Mouse (Mus musculus): ENCODE measurements around the gene 2310033P09Rik. TPM values are rescaled to one million over a fixed set of nuclear protein-coding genes. Genes with fewer than 3 reads are reported as not detected.

Gene 2310033P09Rik
- polyA plus RNA-seq, 1 experiment from 2014 or later: 24.5 TPM

GRCm38 (mm10) chr11:59228122-59228953 is 20.2 kb downstream of the 2310033P09Rik start, which contains the start of gene Arf1:
TSS of gene Arf1 (minus strand) at chr11:59228270.
- Histone ChIP-seq H3K4me1 (ENCODE audit: control insufficient read depth, insufficient read depth, low read length) (peaks cover 32% of the 10 kb centered on the region), H3K27ac (ENCODE audit: low read depth, low read length) (peak within 1 kb of the TSS; percentile 98), H3K9ac (ENCODE audit: low read depth, low read length) (peak within 1 kb of the TSS; percentile 100), H3K4me2 (peak within 1 kb of the TSS; percentile 91), H3K36me3 (ENCODE audit: control insufficient read depth, insufficient read depth, low read length) (no peaks in the 10 kb centered on the region), H3K4me3 (ENCODE audit: low read depth, low read length) (peak within 1 kb of the TSS; percentile 91), H3K9me3 (replicated peaks; ENCODE audit: control insufficient read depth, low read length) (no peaks in the 10 kb centered on the region), H3K27me3 (ENCODE audit: control insufficient read depth, insufficient read depth, low read length) (no peaks in the 10 kb centered on the region)
- ATAC-seq (replicated peaks; ENCODE audit: insufficient number of reproducible peaks, low FRiP score, low TSS enrichment): peak; percentile 94
- WGBS (ENCODE audit: insufficient replicate concordance): 4% methylated on average over 59 of the region's 59 CpGs

DNA sequence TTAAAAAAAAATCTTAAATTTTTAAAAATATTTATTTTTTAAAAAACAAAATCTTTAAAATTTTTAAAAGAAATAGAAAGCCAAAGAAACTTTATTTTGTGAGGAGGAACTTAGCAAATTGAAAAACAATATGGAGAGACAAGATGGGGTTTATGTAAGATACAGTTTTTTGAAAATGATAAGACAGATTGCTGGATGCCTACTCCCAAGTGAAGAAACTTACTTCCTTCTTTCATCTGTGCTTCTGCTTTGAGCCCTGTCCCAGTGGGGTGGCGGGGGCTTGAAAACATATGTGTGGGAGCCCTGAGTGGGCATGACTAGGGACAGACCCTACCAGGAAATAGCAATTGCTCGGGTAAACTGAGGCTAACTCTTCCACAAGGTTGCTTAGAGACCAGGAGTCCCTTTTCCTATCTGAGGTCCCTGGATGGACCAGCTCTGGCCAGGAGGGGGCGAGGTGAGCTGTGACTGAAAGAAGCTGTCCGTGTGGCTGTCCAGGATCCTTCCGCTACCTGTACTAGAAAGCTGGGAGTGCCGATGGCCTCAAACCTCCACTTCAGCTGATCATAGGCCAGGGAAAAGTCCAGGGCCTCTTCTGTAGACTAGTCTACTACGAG is 22.1 kb downstream of the 2310033P09Rik start:
- no peaks in the 10 kb centered on the region for H3K36me3 ChIP-seq (ENCODE audit: control insufficient read depth, insufficient read depth, low read length)
- H3K9ac ChIP-seq (ENCODE audit: low read depth, low read length): no peak overlapping the region
- no peaks in the 10 kb centered on the region for H3K27me3 ChIP-seq (ENCODE audit: control insufficient read depth, insufficient read depth, low read length)
- H3K9me3 ChIP-seq (replicated peaks; ENCODE audit: control insufficient read depth, low read length): no peaks in the 10 kb centered on the region
- no peak overlapping the region for H3K27ac ChIP-seq (ENCODE audit: low read depth, low read length)
- H3K4me1 ChIP-seq (ENCODE audit: control insufficient read depth, insufficient read depth, low read length): peaks cover 15% of the 10 kb centered on the region
- no peak overlapping the region for H3K4me3 ChIP-seq (ENCODE audit: low read depth, low read length)
- ATAC-seq (replicated peaks; ENCODE audit: insufficient number of reproducible peaks, low FRiP score, low TSS enrichment): no peak
- H3K4me2 ChIP-seq: no peak overlapping the region
- WGBS (ENCODE audit: insufficient replicate concordance): 17% methylated on average over 7 of the region's 7 CpGs

DNA sequence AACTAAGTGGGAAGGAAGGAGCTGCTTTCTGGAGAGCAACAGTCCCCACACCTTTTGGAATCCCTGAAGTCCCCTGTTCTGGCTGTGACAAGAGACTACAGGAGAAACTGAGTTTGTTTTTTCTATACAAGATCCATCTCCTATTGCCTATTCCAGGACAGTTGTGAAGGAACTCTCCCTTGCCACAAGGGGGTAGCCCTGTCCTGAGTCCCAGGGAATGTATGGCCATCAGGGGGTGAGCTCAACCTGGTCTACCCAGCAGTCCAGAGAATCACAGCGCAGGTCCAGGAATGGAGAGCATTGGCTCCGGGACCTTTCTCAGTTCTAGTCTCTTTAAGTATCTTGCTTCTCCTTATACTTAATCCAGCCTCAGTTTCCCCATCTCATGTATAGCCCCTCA is 24.7 kb downstream of the 2310033P09Rik start:
- Histone ChIP-seq H3K27ac (ENCODE audit: low read depth, low read length) (no peak overlapping the region), H3K4me3 (ENCODE audit: low read depth, low read length) (no peak overlapping the region), H3K4me1 (ENCODE audit: control insufficient read depth, insufficient read depth, low read length) (0 out of 2 replicates have a peak, but pooled peaks cover 3% of the 10 kb centered on the region), H3K27me3 (ENCODE audit: control insufficient read depth, insufficient read depth, low read length) (peaks cover 3% of the 10 kb centered on the region; the same call in 1 of the 2 replicates), H3K9ac (ENCODE audit: low read depth, low read length) (no peak overlapping the region), H3K9me3 (replicated peaks; ENCODE audit: control insufficient read depth, low read length) (no peaks in the 10 kb centered on the region), H3K4me2 (no peak overlapping the region), H3K36me3 (ENCODE audit: control insufficient read depth, insufficient read depth, low read length) (no peaks in the 10 kb centered on the region)
- 52% methylated on average over 2 of the region's 2 CpGs for WGBS (ENCODE audit: insufficient replicate concordance)
- no peak for ATAC-seq (replicated peaks; ENCODE audit: insufficient number of reproducible peaks, low FRiP score, low TSS enrichment)

- no peaks in the 10 kb centered on the region for H3K9me3 ChIP-seq (replicated peaks; ENCODE audit: control insufficient read depth, low read length)
- H3K36me3 ChIP-seq (ENCODE audit: control insufficient read depth, insufficient read depth, low read length): no peaks in the 10 kb centered on the region
- peaks cover 46% of the 10 kb centered on the region for H3K27me3 ChIP-seq (ENCODE audit: control insufficient read depth, insufficient read depth, low read length)
- peaks cover 7% of the 10 kb centered on the region; the same call in 1 of the 2 replicates for H3K4me1 ChIP-seq (ENCODE audit: control insufficient read depth, insufficient read depth, low read length)
- peak; percentile 67; the same call in 1 of the 2 replicates for ATAC-seq (replicated peaks; ENCODE audit: insufficient number of reproducible peaks, low FRiP score, low TSS enrichment)
- H3K9ac ChIP-seq (ENCODE audit: low read depth, low read length): no peak overlapping the region
- H3K27ac ChIP-seq (ENCODE audit: low read depth, low read length): no peak overlapping the region
- 5% methylated on average over 14 of the region's 15 CpGs for WGBS (ENCODE audit: insufficient replicate concordance)
- no peak overlapping the region for H3K4me2 ChIP-seq
- no peak overlapping the region for H3K4me3 ChIP-seq (ENCODE audit: low read depth, low read length)
Measured at GRCm38 (mm10) chr11:59238525-59239427, 30.7 kb downstream of the 2310033P09Rik start.

GRCm38 (mm10) chr11:59239428-59239785 is 31.3 kb downstream of the 2310033P09Rik start:
- Histone ChIP-seq H3K4me2 (no peak overlapping the region), H3K27ac (ENCODE audit: low read depth, low read length) (no peak overlapping the region), H3K27me3 (ENCODE audit: control insufficient read depth, insufficient read depth, low read length) (peaks cover 53% of the 10 kb centered on the region), H3K4me1 (ENCODE audit: control insufficient read depth, insufficient read depth, low read length) (peaks cover 7% of the 10 kb centered on the region; the same call in 1 of the 2 replicates), H3K36me3 (ENCODE audit: control insufficient read depth, insufficient read depth, low read length) (no peaks in the 10 kb centered on the region), H3K9ac (ENCODE audit: low read depth, low read length) (no peak overlapping the region), H3K4me3 (ENCODE audit: low read depth, low read length) (no peak overlapping the region), H3K9me3 (replicated peaks; ENCODE audit: control insufficient read depth, low read length) (no peaks in the 10 kb centered on the region)
- 64% methylated on average over 4 of the region's 4 CpGs for WGBS (ENCODE audit: insufficient replicate concordance)
- 0 out of 2 replicates have a peak, but pooled peaks have one; percentile 11 for ATAC-seq (replicated peaks; ENCODE audit: insufficient number of reproducible peaks, low FRiP score, low TSS enrichment)

- H3K27ac ChIP-seq (ENCODE audit: low read depth, low read length): no peak overlapping the region
- peaks cover 57% of the 10 kb centered on the region for H3K27me3 ChIP-seq (ENCODE audit: control insufficient read depth, insufficient read depth, low read length)
- H3K36me3 ChIP-seq (ENCODE audit: control insufficient read depth, insufficient read depth, low read length): no peaks in the 10 kb centered on the region
- no peaks in the 10 kb centered on the region for H3K9me3 ChIP-seq (replicated peaks; ENCODE audit: control insufficient read depth, low read length)
- H3K4me1 ChIP-seq (ENCODE audit: control insufficient read depth, insufficient read depth, low read length): peaks cover 7% of the 10 kb centered on the region; the same call in 1 of the 2 replicates
- H3K4me2 ChIP-seq: no peak overlapping the region
- H3K9ac ChIP-seq (ENCODE audit: low read depth, low read length): no peak overlapping the region
- ATAC-seq (replicated peaks; ENCODE audit: insufficient number of reproducible peaks, low FRiP score, low TSS enrichment): no peak
- whole genome bisulfite sequencing (ENCODE audit: insufficient replicate concordance): 68% methylated on average over 4 of the region's 4 CpGs
- H3K4me3 ChIP-seq (ENCODE audit: low read depth, low read length): no peak overlapping the region
Measured at GRCm38 (mm10) chr11:59239796-59240195, 31.7 kb downstream of the 2310033P09Rik start.

DNA sequence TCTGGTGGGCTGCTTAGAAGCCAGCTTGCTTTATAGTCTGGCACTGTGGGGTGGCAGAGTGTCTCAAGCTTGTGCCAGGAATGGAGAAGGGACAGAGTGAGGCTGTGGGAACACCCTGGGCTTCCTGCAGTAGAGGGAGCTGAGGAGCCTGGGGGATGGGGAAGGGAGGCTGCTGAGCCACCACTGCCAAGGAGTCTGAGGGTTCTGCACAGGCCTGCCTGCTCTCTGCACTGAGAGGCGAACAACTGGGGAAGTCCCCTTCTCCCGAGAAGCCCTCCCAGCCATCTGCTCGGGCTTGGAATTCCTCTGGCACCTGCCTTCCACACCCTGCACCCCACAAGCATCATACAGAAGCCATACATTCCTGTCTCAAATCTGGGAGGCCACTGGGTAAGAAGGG is 33.7 kb downstream of the 2310033P09Rik start:
- Histone ChIP-seq H3K4me3 (ENCODE audit: low read depth, low read length) (no peak overlapping the region), H3K27me3 (ENCODE audit: control insufficient read depth, insufficient read depth, low read length) (peaks cover 60% of the 10 kb centered on the region), H3K36me3 (ENCODE audit: control insufficient read depth, insufficient read depth, low read length) (no peaks in the 10 kb centered on the region), H3K9me3 (replicated peaks; ENCODE audit: control insufficient read depth, low read length) (no peaks in the 10 kb centered on the region), H3K9ac (ENCODE audit: low read depth, low read length) (no peak overlapping the region), H3K27ac (ENCODE audit: low read depth, low read length) (no peak overlapping the region), H3K4me2 (no peak overlapping the region), H3K4me1 (ENCODE audit: control insufficient read depth, insufficient read depth, low read length) (peaks cover 7% of the 10 kb centered on the region; the same call in 1 of the 2 replicates)
- WGBS (ENCODE audit: insufficient replicate concordance): 28% methylated on average over 3 of the region's 3 CpGs
- no peak for ATAC-seq (replicated peaks; ENCODE audit: insufficient number of reproducible peaks, low FRiP score, low TSS enrichment)

DNA sequence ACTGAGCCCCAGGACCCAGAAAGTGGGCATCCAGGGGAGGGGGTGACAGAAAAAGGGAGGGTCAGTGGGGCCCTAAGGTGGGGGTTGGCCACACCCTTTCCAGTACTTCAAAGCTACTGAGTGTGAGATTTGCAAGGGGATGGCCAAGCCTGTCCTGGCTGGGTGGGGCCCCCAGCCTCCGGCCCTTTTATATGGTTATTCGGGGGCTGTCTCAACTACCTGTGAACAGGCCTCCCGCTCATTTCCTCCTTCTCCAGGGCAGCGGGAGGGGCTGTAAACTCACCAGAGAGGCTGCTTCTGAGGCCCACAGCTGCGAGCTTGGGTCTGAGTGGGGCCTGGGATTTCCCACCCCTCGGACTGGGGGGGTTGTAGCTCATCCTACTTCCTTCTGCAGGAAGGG is 35.7 kb downstream of the 2310033P09Rik start:
- no peaks in the 10 kb centered on the region for H3K36me3 ChIP-seq (ENCODE audit: control insufficient read depth, insufficient read depth, low read length)
- no peak overlapping the region for H3K27ac ChIP-seq (ENCODE audit: low read depth, low read length)
- no peak overlapping the region for H3K4me3 ChIP-seq (ENCODE audit: low read depth, low read length)
- H3K4me1 ChIP-seq (ENCODE audit: control insufficient read depth, insufficient read depth, low read length): peaks cover 5% of the 10 kb centered on the region; the same call in 1 of the 2 replicates
- no peak overlapping the region for H3K9ac ChIP-seq (ENCODE audit: low read depth, low read length)
- no peaks in the 10 kb centered on the region for H3K9me3 ChIP-seq (replicated peaks; ENCODE audit: control insufficient read depth, low read length)
- WGBS (ENCODE audit: insufficient replicate concordance): 20% methylated on average over 6 of the region's 6 CpGs
- H3K27me3 ChIP-seq (ENCODE audit: control insufficient read depth, insufficient read depth, low read length): peaks cover 73% of the 10 kb centered on the region
- no peak overlapping the region for H3K4me2 ChIP-seq
- no peak for ATAC-seq (replicated peaks; ENCODE audit: insufficient number of reproducible peaks, low FRiP score, low TSS enrichment)

Data from heart, embryonic 11.5 days (tissue).